Mouse (Mus musculus) embryonic facial prominence, embryonic 11.5 days (tissue): ENCODE results near the gene Cend1. TPM values are rescaled to one million over a fixed set of nuclear protein-coding genes. Genes with fewer than 3 reads are reported as not detected.
A peak's percentile ranks its signal among the peaks of the same experiment; 100 is the strongest.

Source experiments
- ATAC-seq: fragments of 200-750 bp; cut with Nextera tagmentation; replicated peaks from 2 replicates; pipeline ENCODE4 v1.8.0; 2017; ENCODE audit warnings: low read depth; ENCODE audit not compliant: insufficient number of reproducible peaks, low FRiP score, low TSS enrichment
- DNase-seq: peaks from one replicate; pipeline ENCODE4 v3.0.0-alpha.2; 2015; ENCODE audit warnings: low spot score
- H3K27ac ChIP-seq: fragments of 300-500 bp; sonication (generic); replicated peaks from 2 replicates; pipeline ENCODE4 v1.5.1; 2014; ENCODE audit warnings: mild to moderate bottlenecking, low read depth, low read length, control low read depth
- H3K27me3 ChIP-seq: fragments of 300-500 bp; sonication (generic); 2 replicates; pipeline ENCODE4 v1.6.1; 2014; ENCODE audit warnings: mild to moderate bottlenecking, low read length, moderate library complexity, mixed read lengths; ENCODE audit not compliant: control insufficient read depth, insufficient read depth
- H3K36me3 ChIP-seq: fragments of 300-500 bp; sonication (generic); replicated peaks from 2 replicates; pipeline ENCODE4 v1.6.1; 2014; ENCODE audit warnings: low read depth, mild to moderate bottlenecking, low read length, moderate library complexity, mixed read lengths; ENCODE audit not compliant: control insufficient read depth, insufficient read depth
- H3K4me1 ChIP-seq: fragments of 300-500 bp; sonication (generic); 2 replicates; pipeline ENCODE4 v1.6.1; 2014; ENCODE audit warnings: low read length, mixed read lengths; ENCODE audit not compliant: control insufficient read depth, insufficient read depth
- H3K4me2 ChIP-seq: fragments of 300-500 bp; sonication (generic); 2 replicates; pipeline ENCODE4 v1.6.1; 2014; ENCODE audit warnings: low read depth, mild to moderate bottlenecking, control low read depth, low read length, moderate library complexity
- H3K4me3 ChIP-seq: fragments of 300-500 bp; sonication (generic); 2 replicates; pipeline ENCODE4 v1.5.1; 2014; ENCODE audit warnings: low read depth, low read length, control low read depth
- H3K9ac ChIP-seq: fragments of 300-500 bp; sonication (generic); replicated peaks from 2 replicates; pipeline ENCODE4 v1.6.1; 2014; ENCODE audit warnings: mild to moderate bottlenecking, control low read depth, low read length
- H3K9me3 ChIP-seq: fragments of 300-500 bp; sonication (generic); replicated peaks from 2 replicates; pipeline ENCODE4 v1.6.1; 2016; ENCODE audit warnings: mild to moderate bottlenecking, low read length, inconsistent platforms, mixed read lengths; ENCODE audit not compliant: control insufficient read depth
- WGBS: fragments of 180-500 bp; shearing (Covaris S2); extraction: QIAGEN DNeasy Blood & Tissue Kit; methylation state at CpG from one replicate; pipeline ENCODE4 v1.1.7; 2014; 5-methylcytosine and 5-hydroxymethylcytosine counted together
- polyA plus RNA-seq: library from polyadenylated mRNA; unstranded; fragments of >200 nt; fragmentation: Nextera tagmentation; extraction: Ambion mirVana; gene quantifications from 2 replicates; pipeline ENCODE4 v1.2.1, GENCODE M21; 2014

The Cend1 gene
- polyA plus RNA-seq, 1 experiment from 2014 or later: 2.5 TPM

DNA sequence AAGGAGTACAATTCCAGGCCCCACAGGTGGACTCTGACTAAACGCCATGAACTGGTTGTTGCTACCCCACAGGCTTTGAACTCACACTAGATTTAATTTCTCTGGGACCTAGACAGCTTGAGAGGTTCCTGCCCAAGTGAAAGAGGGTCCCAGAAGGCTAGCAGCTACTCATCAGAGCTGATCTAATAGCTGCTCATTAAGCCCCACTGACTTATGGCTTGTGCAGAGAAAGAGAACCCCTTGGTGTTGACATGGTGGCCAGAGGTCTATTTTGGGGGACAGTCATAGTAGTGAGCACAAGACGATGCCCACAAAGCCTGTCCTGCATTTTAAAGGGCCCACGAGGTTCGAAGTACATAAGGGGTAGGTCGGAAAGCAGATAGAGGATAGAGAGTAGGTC is 44.9 kb upstream of the Cend1 start:
- H3K9me3 ChIP-seq: no peaks in the 10 kb centered on the region
- WGBS: 7% methylated on average over 5 of the region's 5 CpGs
- H3K27me3 ChIP-seq: no peaks in the 10 kb centered on the region
- H3K4me3 ChIP-seq: peak overlapping the region; percentile 72
- DNase-seq: no peak
- peaks cover 7% of the 10 kb centered on the region; the same call in 1 of the 2 replicates for H3K36me3 ChIP-seq
- peak overlapping the region; percentile 67 for H3K4me2 ChIP-seq
- no peak for ATAC-seq
- peaks cover 7% of the 10 kb centered on the region for H3K4me1 ChIP-seq
- H3K27ac ChIP-seq: no peak overlapping the region
- peak overlapping the region; percentile 91 for H3K9ac ChIP-seq

GRCm38 (mm10) chr7:141472763-141473162 is 43.5 kb upstream of the Cend1 start:
- H3K4me3 ChIP-seq: no peak overlapping the region
- no peak for ATAC-seq
- H3K4me2 ChIP-seq: no peak overlapping the region
- H3K9me3 ChIP-seq: no peaks in the 10 kb centered on the region
- H3K36me3 ChIP-seq: peaks cover 7% of the 10 kb centered on the region; the same call in 1 of the 2 replicates
- H3K27me3 ChIP-seq: no peaks in the 10 kb centered on the region
- WGBS: 86% methylated on average over 6 of the region's 6 CpGs
- H3K9ac ChIP-seq: no peak overlapping the region
- H3K27ac ChIP-seq: no peak overlapping the region
- DNase-seq: no peak
- peaks cover 19% of the 10 kb centered on the region for H3K4me1 ChIP-seq

DNA sequence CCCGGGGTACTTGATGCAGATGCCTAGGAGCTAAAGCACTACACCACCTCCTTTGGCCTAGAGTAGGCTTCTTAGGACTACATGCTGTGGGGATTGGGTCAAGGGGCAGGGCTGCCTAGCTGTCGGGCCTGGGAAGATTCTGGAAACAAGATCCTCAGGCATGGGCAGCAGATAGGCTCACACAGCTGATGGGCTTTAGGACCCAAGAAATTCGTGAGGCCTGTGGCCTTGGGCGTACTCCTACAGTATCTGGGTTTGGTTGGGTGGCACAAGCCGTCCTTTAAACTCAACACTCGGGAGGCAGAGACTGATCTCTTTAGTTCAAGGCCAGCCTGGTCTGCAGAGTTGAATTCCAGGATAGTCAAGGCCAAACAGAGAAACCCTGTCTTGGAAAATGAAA is 42.9 kb upstream of the Cend1 start:
- peaks cover 7% of the 10 kb centered on the region; the same call in 1 of the 2 replicates for H3K36me3 ChIP-seq
- ATAC-seq (no peak), DNase-seq (no peak)
- H3K4me2 ChIP-seq: no peak overlapping the region
- H3K4me3 ChIP-seq: no peak overlapping the region
- no peaks in the 10 kb centered on the region for H3K27me3 ChIP-seq
- WGBS: 82% methylated on average over 6 of the region's 6 CpGs
- no peak overlapping the region for H3K27ac ChIP-seq
- no peak overlapping the region for H3K9ac ChIP-seq
- no peaks in the 10 kb centered on the region for H3K9me3 ChIP-seq
- H3K4me1 ChIP-seq: peaks cover 19% of the 10 kb centered on the region

DNA sequence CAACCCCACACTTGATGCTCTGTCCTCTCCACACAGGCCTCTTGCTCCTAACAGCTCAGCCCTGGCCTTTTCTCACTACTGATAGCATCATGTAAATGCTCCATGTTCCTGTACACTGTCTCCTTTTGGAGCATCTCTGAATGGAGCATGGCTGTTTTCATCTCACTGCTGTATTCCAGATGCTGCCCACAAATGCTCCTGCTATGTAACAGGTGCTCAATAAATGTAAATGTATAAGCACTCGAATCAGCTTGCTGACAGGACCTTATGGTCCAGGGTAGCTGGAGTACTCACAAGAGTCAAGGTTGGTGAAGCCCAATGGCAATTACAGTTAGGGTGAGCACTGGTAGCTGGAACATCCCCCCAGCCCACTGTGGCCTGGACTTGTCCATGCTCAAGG is 41.9 kb upstream of the Cend1 start:
- Histone ChIP-seq H3K27ac (no peak overlapping the region), H3K4me1 (peaks cover 18% of the 10 kb centered on the region), H3K9me3 (no peaks in the 10 kb centered on the region), H3K36me3 (peaks cover 7% of the 10 kb centered on the region; the same call in 1 of the 2 replicates), H3K9ac (no peak overlapping the region), H3K4me3 (no peak overlapping the region), H3K4me2 (no peak overlapping the region), H3K27me3 (no peaks in the 10 kb centered on the region)
- DNase-seq: no peak
- 85% methylated on average over 1 of the region's 1 CpGs for WGBS
- ATAC-seq: no peak

GRCm38 (mm10) chr7:141470637-141470944 is 41.3 kb upstream of the Cend1 start:
- Histone ChIP-seq H3K9me3 (no peaks in the 10 kb centered on the region), H3K27ac (no peak overlapping the region), H3K36me3 (peaks cover 7% of the 10 kb centered on the region; the same call in 1 of the 2 replicates), H3K4me1 (peaks cover 17% of the 10 kb centered on the region), H3K27me3 (peaks cover 3% of the 10 kb centered on the region; the same call in 1 of the 2 replicates), H3K4me2 (no peak overlapping the region), H3K9ac (no peak overlapping the region), H3K4me3 (no peak overlapping the region)
- 96% methylated on average over 10 of the region's 10 CpGs for WGBS
- ATAC-seq (no peak), DNase-seq (no peak)

GRCm38 (mm10) chr7:141469901-141470636 is 40.8 kb upstream of the Cend1 start:
- 90% methylated on average over 18 of the region's 18 CpGs for WGBS
- ATAC-seq: no peak
- peaks cover 20% of the 10 kb centered on the region for H3K4me1 ChIP-seq

DNA sequence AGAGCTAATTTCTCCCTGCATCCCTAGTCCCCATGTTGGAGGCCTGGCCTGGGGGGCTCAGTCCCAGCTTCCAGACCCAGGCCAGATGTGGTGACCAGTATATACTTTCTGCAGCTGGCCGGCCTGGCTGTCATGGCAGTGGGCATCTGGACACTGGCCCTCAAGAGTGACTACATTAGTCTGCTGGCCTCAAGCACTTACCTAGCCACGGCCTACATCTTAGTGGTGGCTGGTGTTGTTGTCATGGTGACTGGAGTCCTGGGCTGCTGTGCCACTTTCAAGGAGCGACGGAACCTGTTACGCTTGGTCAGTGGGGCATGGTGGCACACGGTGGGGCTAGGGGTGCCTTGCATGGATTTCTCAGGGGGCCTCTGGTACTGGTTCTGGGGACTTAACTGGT is 40.1 kb upstream of the Cend1 start:
- 90% methylated on average over 6 of the region's 6 CpGs for WGBS
- no peak for DNase-seq

More at GRCm38 (mm10) chr7:141469901-141470636, 40.8 kb upstream of the Cend1 start:
- Histone ChIP-seq H3K27ac (no peak overlapping the region), H3K4me3 (no peak overlapping the region), H3K27me3 (peaks cover 6% of the 10 kb centered on the region), H3K9me3 (no peaks in the 10 kb centered on the region), H3K9ac (no peak overlapping the region), H3K4me2 (no peak overlapping the region), H3K36me3 (peaks cover 7% of the 10 kb centered on the region; the same call in 1 of the 2 replicates)
- DNase-seq: no peak

DNA sequence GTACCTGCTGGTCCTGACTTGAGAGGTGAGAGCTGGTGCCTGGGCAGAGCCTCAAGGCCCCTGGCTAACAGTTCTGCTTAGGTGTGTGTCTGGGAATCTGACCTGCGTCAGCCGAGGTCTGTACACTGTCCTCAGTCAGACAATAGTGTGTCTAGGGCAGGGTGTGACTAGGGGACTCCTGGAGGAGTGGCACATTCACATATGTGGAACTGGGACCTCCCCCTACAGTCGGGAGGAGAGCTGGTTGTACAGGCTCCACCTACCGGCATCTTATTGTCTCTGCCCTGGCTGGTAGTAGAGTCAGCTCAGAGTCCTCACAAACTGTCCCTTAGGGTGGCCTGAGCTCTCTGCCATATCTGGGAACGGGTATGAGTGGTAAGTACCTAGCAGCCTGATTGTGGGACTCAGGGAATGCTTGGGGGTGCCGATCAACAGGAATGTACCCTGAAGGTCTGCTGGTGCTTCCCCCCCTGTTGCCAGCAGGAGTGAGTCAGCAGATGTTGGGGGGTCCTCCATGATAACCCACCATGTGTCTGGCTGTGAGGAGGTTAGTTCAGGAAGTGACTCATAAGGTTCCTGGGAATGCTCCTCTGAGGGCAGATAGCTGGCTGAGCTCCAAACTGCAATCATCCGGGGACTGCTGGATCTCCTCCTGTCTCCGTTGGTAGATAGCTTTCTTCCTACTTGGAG is 39.4 kb upstream of the Cend1 start:
- H3K27ac ChIP-seq: peak overlapping the region; percentile 67
- peaks cover 26% of the 10 kb centered on the region for H3K4me1 ChIP-seq
- peaks cover 7% of the 10 kb centered on the region; the same call in 1 of the 2 replicates for H3K36me3 ChIP-seq
- H3K9me3 ChIP-seq: no peaks in the 10 kb centered on the region
- H3K4me2 ChIP-seq: peak overlapping the region; percentile 74
- WGBS: 20% methylated on average over 8 of the region's 8 CpGs
- peak overlapping the region; percentile 80 for H3K9ac ChIP-seq
- ATAC-seq (peak; percentile 79), DNase-seq (peak; percentile 78)
- peaks cover 19% of the 10 kb centered on the region for H3K27me3 ChIP-seq
- peak overlapping the region; percentile 67 for H3K4me3 ChIP-seq

More for the DNA sequence above, 40.1 kb upstream of the Cend1 start:
- Histone ChIP-seq H3K4me1 (peaks cover 25% of the 10 kb centered on the region), H3K4me2 (peak overlapping the region; percentile 74), H3K36me3 (peaks cover 7% of the 10 kb centered on the region; the same call in 1 of the 2 replicates), H3K9me3 (no peaks in the 10 kb centered on the region), H3K4me3 (peak overlapping the region; percentile 67), H3K9ac (peak overlapping the region; percentile 53), H3K27ac (no peak overlapping the region), H3K27me3 (peaks cover 12% of the 10 kb centered on the region)
- ATAC-seq: no peak
